Comparison of ENCODE assay signal across 19 mouse cellular contexts in genomic region chr11:29140671-29141070, GRCm38 (mm10). TPM values are rescaled to one million over a fixed set of nuclear protein-coding genes. Genes with fewer than 3 reads are reported as not detected.
A peak's percentile ranks its signal among the peaks of the same experiment; 100 is the strongest.
DNase-seq lines count a peak whose midpoint lies in the region; ATAC-seq and TF ChIP-seq lines count a peak whose summit lies in the region.
"Had no signal": no experiment of that assay in that cellular context is flagged by ENCODE, and none has a peak within 500 bp of the region (broad histone marks: within the 10 kb centered on the region; RNA-seq: fewer than 3 reads in every experiment).

No protein-coding gene starts in this region.

- intact Hi-C loops in left cerebral cortex, adult 2 months (cut with DNase I) = no loop called here

- 72% methylated on average over 1 of the region's 1 CpGs for WGBS in hindbrain, embryonic 14.5 days
- 78% methylated on average over 1 of the region's 1 CpGs for WGBS in hindbrain, embryonic 12.5 days

- no peaks in the 10 kb centered on the region for H3K4me1 ChIP-seq in hindbrain, embryonic 14.5 days (replicated peaks; ENCODE audit: control insufficient read depth, insufficient read depth, low read length)
- no peaks in the 10 kb centered on the region for H3K4me1 ChIP-seq in hindbrain, embryonic 12.5 days
- H3K4me1 ChIP-seq: embryonic facial prominence, embryonic 13.5 days; forebrain, embryonic 15.5 days; heart, embryonic 15.5 days had no signal

- no peaks in the 10 kb centered on the region for H3K9me3 ChIP-seq in hindbrain, embryonic 14.5 days (ENCODE audit: control insufficient read depth, low read length)
- no peaks in the 10 kb centered on the region for H3K9me3 ChIP-seq in hindbrain, embryonic 12.5 days (replicated peaks)
- H3K9me3 ChIP-seq: embryonic facial prominence, embryonic 13.5 days; forebrain, embryonic 15.5 days; heart, embryonic 15.5 days had no signal

- ATAC-seq in hindbrain, embryonic 14.5 days (ENCODE audit: low FRiP score) = no peak
- ATAC-seq in hindbrain, embryonic 12.5 days (ENCODE audit: low FRiP score) = no peak
- ATAC-seq: forebrain, embryonic 15.5 days; hindbrain, embryonic 16.5 days had no signal

- no peak overlapping the region for H3K4me3 ChIP-seq in hindbrain, embryonic 14.5 days (replicated peaks; ENCODE audit: low read length)
- no peak overlapping the region for H3K4me3 ChIP-seq in hindbrain, embryonic 12.5 days
- H3K4me3 ChIP-seq in left cerebral cortex, adult 2 months = no peak overlapping the region
- H3K4me3 ChIP-seq: embryonic facial prominence, embryonic 13.5 days; forebrain, embryonic 15.5 days; heart, adult 2 months; heart, embryonic 15.5 days had no signal

- H3K9ac ChIP-seq in hindbrain, embryonic 14.5 days = no peak overlapping the region
- no peak overlapping the region for H3K9ac ChIP-seq in hindbrain, embryonic 12.5 days
- H3K9ac ChIP-seq: embryonic facial prominence, embryonic 13.5 days; forebrain, embryonic 15.5 days; heart, embryonic 15.5 days had no signal

- no peaks in the 10 kb centered on the region for H3K27me3 ChIP-seq in hindbrain, embryonic 14.5 days (ENCODE audit: control insufficient read depth, insufficient read depth, low read length)
- H3K27me3 ChIP-seq in hindbrain, embryonic 12.5 days = no peaks in the 10 kb centered on the region
- H3K27me3 ChIP-seq: embryonic facial prominence, embryonic 13.5 days; forebrain, embryonic 15.5 days; heart, embryonic 15.5 days had no signal

- peak; percentile 19 for TF ChIP-seq CTCF in left cerebral cortex, adult 2 months (IDR thresholded peaks at IDR 0.05)

- H3K27ac ChIP-seq in hindbrain, embryonic 14.5 days = no peak overlapping the region
- H3K27ac ChIP-seq in hindbrain, embryonic 12.5 days = no peak overlapping the region
- H3K27ac ChIP-seq in left cerebral cortex, adult 2 months = no peak overlapping the region
- H3K27ac ChIP-seq: embryonic facial prominence, embryonic 13.5 days; forebrain, embryonic 15.5 days; heart, adult 2 months; heart, embryonic 15.5 days had no signal

- peak; percentile 36 for DNase-seq in hindbrain, embryonic 14.5 days (ENCODE audit: low spot score)
- no peak for DNase-seq in left cerebral cortex, adult 2 months (ENCODE audit: extremely low spot score in 1 of 2, low spot score in 2 of 2)
- DNase-seq in left cerebral cortex, adult 8-10 months (ENCODE audit: low spot score in 2 of 2) = no peak
- DNase-seq in NIH3T3 (ENCODE audit: low read depth) = peak; percentile 14
- no peak for DNase-seq in adrenal gland, postnatal 4 days (ENCODE audit: low spot score in 2 of 2)
- DNase-seq: adrenal gland, adult 8-10 months; adrenal gland, postnatal 36 days; cerebellum, adult 11-12 months; cerebellum, adult 9-10 months; cerebellum, postnatal 25 days; gastrocnemius, postnatal 10 days; heart, adult 2 months; heart, postnatal 14 days had no signal

- H3K4me2 ChIP-seq in hindbrain, embryonic 14.5 days (replicated peaks) = no peak overlapping the region
- H3K4me2 ChIP-seq in hindbrain, embryonic 12.5 days (replicated peaks) = no peak overlapping the region
- H3K4me2 ChIP-seq: embryonic facial prominence, embryonic 13.5 days; forebrain, embryonic 15.5 days; heart, embryonic 11.5 days; heart, embryonic 15.5 days had no signal

- peaks cover 61% of the 10 kb centered on the region for H3K36me3 ChIP-seq in hindbrain, embryonic 14.5 days (replicated peaks; ENCODE audit: control insufficient read depth, insufficient read depth)
- H3K36me3 ChIP-seq in hindbrain, embryonic 12.5 days = peaks cover 31% of the 10 kb centered on the region

RNA-seq across cellular contexts. Expression of gene Pnpt1, which starts 10.1 kb away (rescaled TPM):
- 26.9 and 29.9 TPM in 2 replicates for polyA plus RNA-seq in hindbrain, embryonic 14.5 days (2014; fragmentation: Nextera tagmentation; extraction: Ambion mirVana)
- polyA plus RNA-seq in hindbrain, embryonic 12.5 days (2016; fragmentation: Nextera tagmentation; extraction: Ambion mirVana) = 33.6 and 33.7 TPM in 2 replicates
- 10 to 100 TPM; 17.6 to 22.7 TPM for total RNA-seq in left cerebral cortex, adult 2 months (2021)
- total RNA-seq in left cerebral cortex, adult 8-10 months (2022) = 10 to 100 TPM; 17.2 to 22.6 (median 20.9) TPM
- 10 to 100 TPM; 45.8 to 46.5 TPM for total RNA-seq in adrenal gland, postnatal 4 days (2021)

RNA-seq across cellular contexts. Expression of gene Ppp4r3b, which starts 32.0 kb away (rescaled TPM):
- 68.4 and 69.9 TPM in 2 replicates for polyA plus RNA-seq in hindbrain, embryonic 14.5 days (2014; fragmentation: Nextera tagmentation; extraction: Ambion mirVana)
- polyA plus RNA-seq in hindbrain, embryonic 12.5 days (2016; fragmentation: Nextera tagmentation; extraction: Ambion mirVana) = 106 and 114 TPM in 2 replicates
- total RNA-seq in left cerebral cortex, adult 2 months (2021) = 10 to 100 TPM; 53.8 to 54.9 TPM
- total RNA-seq in left cerebral cortex, adult 8-10 months (2022) = 10 to 100 TPM; 49.1 to 62.8 (median 53.2) TPM
- 10 to 100 TPM; 93.5 to 94.3 TPM for total RNA-seq in adrenal gland, postnatal 4 days (2021)

Comparison
In these comparisons a context has a peak if more than half of its experiments do, and no peak if none do; other contexts are left out.
1. DNase-seq: peak in hindbrain, embryonic 14.5 days (single experiment) and NIH3T3 (single experiment); none in left cerebral cortex, adult 2 months (0 of 2), left cerebral cortex, adult 8-10 months (0 of 2) and adrenal gland, postnatal 4 days (0 of 2).